Mouse (Mus musculus) liver, postnatal 0 days (tissue): ENCODE results near the gene N4bp2l1. TPM values are rescaled to one million over a fixed set of nuclear protein-coding genes. Genes with fewer than 3 reads are reported as not detected.

Experiments used
- ATAC-seq: fragments of 200-750 bp; cut with Nextera tagmentation; 2 replicates; pipeline ENCODE4 v1.8.0; 2017; ENCODE audit warnings: mild to moderate bottlenecking, moderate library complexity
- DNase-seq: peaks from one replicate; pipeline ENCODE4 v3.0.0-alpha.2; 2016
- H3K27ac ChIP-seq: fragments of 300-500 bp; sonication (generic); 2 replicates; pipeline ENCODE4 v1.5.1; 2014; ENCODE audit warnings: antibody characterized with exemption, moderate library complexity, mild to moderate bottlenecking, low read depth
- H3K27me3 ChIP-seq: fragments of 300-500 bp; sonication (generic); 2 replicates; pipeline ENCODE4 v1.6.1; 2014; ENCODE audit warnings: low read length, control low read depth, mixed read lengths; ENCODE audit not compliant: insufficient read depth
- H3K36me3 ChIP-seq: fragments of 300-500 bp; sonication (generic); replicated peaks from 2 replicates; pipeline ENCODE4 v1.6.1; 2014; ENCODE audit warnings: mild to moderate bottlenecking, control low read depth, low read length, moderate library complexity, mixed read lengths; ENCODE audit not compliant: insufficient read depth
- H3K4me1 ChIP-seq: fragments of 300-500 bp; sonication (generic); 2 replicates; pipeline ENCODE4 v1.6.1; 2014; ENCODE audit warnings: antibody characterized with exemption, mild to moderate bottlenecking, control low read depth; ENCODE audit not compliant: insufficient read depth
- H3K4me2 ChIP-seq: fragments of 300-500 bp; sonication (generic); 2 replicates; pipeline ENCODE4 v1.6.1; 2014; ENCODE audit warnings: low read depth, mild to moderate bottlenecking, low read length, moderate library complexity, mixed read lengths
- H3K4me3 ChIP-seq: fragments of 300-500 bp; sonication (generic); 2 replicates; pipeline ENCODE4 v1.5.1; 2014; ENCODE audit warnings: low read depth, low read length
- H3K9ac ChIP-seq: fragments of 300-500 bp; sonication (generic); replicated peaks from 2 replicates; pipeline ENCODE4 v1.6.1; 2014; ENCODE audit warnings: mild to moderate bottlenecking, moderate library complexity
- H3K9me3 ChIP-seq: fragments of 300-500 bp; sonication (generic); 2 replicates; pipeline ENCODE4 v1.6.1; 2016; ENCODE audit warnings: mild to moderate bottlenecking, control low read depth, low read length, mixed read lengths
- CTCF ChIP-seq: sonication (generic); IDR thresholded peaks from 2 replicates; pipeline ENCODE4 v1.5.1; 2016; ENCODE audit warnings: antibody characterized with exemption, low read depth
- EP300 ChIP-seq: IDR thresholded peaks from 2 replicates; pipeline ENCODE4 v1.6.1; 2016; ENCODE audit warnings: antibody characterized with exemption, low read depth, mild to moderate bottlenecking
- WGBS: fragments of 180-500 bp; shearing (Covaris S2); extraction: QIAGEN DNeasy Blood & Tissue Kit; methylation state at CpG from one replicate; pipeline ENCODE4 v1.1.7; 2014; ENCODE audit not compliant: insufficient replicate concordance; 5-methylcytosine and 5-hydroxymethylcytosine counted together
- polyA plus RNA-seq: library from polyadenylated mRNA; unstranded; fragments of >200 nt; fragmentation: Nextera tagmentation; extraction: Ambion mirVana; gene quantifications from 2 replicates; pipeline ENCODE4 v1.2.1, GENCODE M21; 2015

The N4bp2l1 gene
- polyA plus RNA-seq, 1 experiment from 2014 or later: 39.8 TPM

GRCm38 (mm10) chr5:150574885-150575284 is 22.1 kb downstream of the N4bp2l1 start:
- DNase-seq (no peak), ATAC-seq (no peak)
- peaks cover 25% of the 10 kb centered on the region for H3K36me3 ChIP-seq
- H3K9ac ChIP-seq: no peak overlapping the region
- 69% methylated on average over 5 of the region's 5 CpGs for WGBS
- no peak overlapping the region for H3K4me2 ChIP-seq
- peaks cover 30% of the 10 kb centered on the region for H3K4me1 ChIP-seq
- no peak overlapping the region for H3K27ac ChIP-seq
- no peaks in the 10 kb centered on the region for H3K9me3 ChIP-seq
- TF ChIP-seq CTCF (no peak), EP300 (no peak)
- H3K4me3 ChIP-seq: no peak overlapping the region
- no peaks in the 10 kb centered on the region for H3K27me3 ChIP-seq

GRCm38 (mm10) chr5:150574403-150574802 is 22.6 kb downstream of the N4bp2l1 start:
- 86% methylated on average over 3 of the region's 3 CpGs for WGBS
- no peak overlapping the region for H3K9ac ChIP-seq
- ATAC-seq: no peak
- H3K27ac ChIP-seq: no peak overlapping the region
- H3K36me3 ChIP-seq: peaks cover 25% of the 10 kb centered on the region
- peaks cover 25% of the 10 kb centered on the region for H3K4me1 ChIP-seq
- TF ChIP-seq CTCF (no peak), EP300 (no peak)
- H3K27me3 ChIP-seq: no peaks in the 10 kb centered on the region
- no peak for DNase-seq
- H3K4me2 ChIP-seq: no peak overlapping the region
- no peaks in the 10 kb centered on the region for H3K9me3 ChIP-seq
- H3K4me3 ChIP-seq: no peak overlapping the region

- TF ChIP-seq CTCF: no peak
- no peak for TF ChIP-seq EP300
- Histone ChIP-seq H3K9ac (no peak overlapping the region), H3K27ac (no peak overlapping the region), H3K4me1 (peaks cover 4% of the 10 kb centered on the region; the same call in 1 of the 2 replicates), H3K9me3 (no peaks in the 10 kb centered on the region), H3K4me3 (no peak overlapping the region), H3K4me2 (no peak overlapping the region), H3K27me3 (no peaks in the 10 kb centered on the region), H3K36me3 (peaks cover 50% of the 10 kb centered on the region)
- DNase-seq (no peak), ATAC-seq (no peak)
- 87% methylated on average over 11 of the region's 11 CpGs for WGBS
These were observed 26.3 kb downstream of the N4bp2l1 start for GRCm38 (mm10) chr5:150570496-150571219.

GRCm38 (mm10) chr5:150566971-150567370 is 30.0 kb downstream of the N4bp2l1 start:
- ATAC-seq: no peak
- no peak for DNase-seq

GRCm38 (mm10) chr5:150566226-150566625 is 30.8 kb downstream of the N4bp2l1 start:
- H3K9me3 ChIP-seq: no peaks in the 10 kb centered on the region
- no peak overlapping the region for H3K9ac ChIP-seq
- no peak for ATAC-seq
- H3K27me3 ChIP-seq: no peaks in the 10 kb centered on the region
- peaks cover 43% of the 10 kb centered on the region for H3K36me3 ChIP-seq
- H3K4me3 ChIP-seq: no peak overlapping the region
- no peak for DNase-seq
- 69% methylated on average over 3 of the region's 3 CpGs for WGBS
- peaks cover 5% of the 10 kb centered on the region; the same call in 1 of the 2 replicates for H3K4me1 ChIP-seq
- no peak overlapping the region for H3K27ac ChIP-seq
- H3K4me2 ChIP-seq: no peak overlapping the region
- no peak for TF ChIP-seq CTCF
- no peak for TF ChIP-seq EP300

More at GRCm38 (mm10) chr5:150566971-150567370, 30.0 kb downstream of the N4bp2l1 start:
- Histone ChIP-seq H3K9ac (no peak overlapping the region), H3K27me3 (no peaks in the 10 kb centered on the region), H3K36me3 (peaks cover 45% of the 10 kb centered on the region), H3K4me2 (no peak overlapping the region), H3K27ac (no peak overlapping the region), H3K4me1 (peaks cover 5% of the 10 kb centered on the region; the same call in 1 of the 2 replicates), H3K4me3 (no peak overlapping the region), H3K9me3 (no peaks in the 10 kb centered on the region)
- WGBS: 92% methylated on average over 5 of the region's 5 CpGs
- no peak for TF ChIP-seq EP300
- no peak for TF ChIP-seq CTCF

- Histone ChIP-seq H3K4me3 (no peak overlapping the region), H3K9me3 (no peaks in the 10 kb centered on the region), H3K4me2 (no peak overlapping the region), H3K4me1 (peaks cover 5% of the 10 kb centered on the region; the same call in 1 of the 2 replicates), H3K27me3 (no peaks in the 10 kb centered on the region), H3K9ac (no peak overlapping the region), H3K27ac (no peak overlapping the region), H3K36me3 (peaks cover 50% of the 10 kb centered on the region)
- DNase-seq: peak; percentile 4
- no peak for ATAC-seq
- no peak for TF ChIP-seq CTCF
- no peak for TF ChIP-seq EP300
- WGBS: 89% methylated on average over 6 of the region's 6 CpGs
These were observed 32.6 kb downstream of the N4bp2l1 start for GRCm38 (mm10) chr5:150564426-150564825.
